Mouse (Mus musculus): ENCODE results near the gene Son. TPM values are rescaled to one million over a fixed set of nuclear protein-coding genes. Genes with fewer than 3 reads are reported as not detected.
A peak's percentile ranks its signal among the peaks of the same experiment; 100 is the strongest.

Gene Son
- total RNA-seq, 1 experiment: 181 TPM

- H3K4me3 ChIP-seq (ENCODE audit: insufficient read depth in 1 of 2, low read depth in 1 of 2, low read length in 2 of 2, poor library complexity in 1 of 2, severe bottlenecking in 1 of 2): peak within 1 kb of the TSS; percentile 91 to 99
- H3K4me1 ChIP-seq (ENCODE audit: control insufficient read depth in 2 of 2, insufficient read depth in 2 of 2, low read length in 2 of 2, poor library complexity in 1 of 2): peaks cover 0 to 3% of the 10 kb centered on the region in 2 experiments; a peak in 1 of 4 replicates
- TF ChIP-seq CHD2 (IDR thresholded peaks at IDR 0.05; ENCODE audit: low read depth, low read length) (no peak), HCFC1 (IDR thresholded peaks at IDR 0.05; ENCODE audit: borderline replicate concordance, insufficient read depth, low read length) (peak; percentile 96)
- DNase-seq (ENCODE audit: low read depth, low spot score): peak; percentile 97
- in situ Hi-C loops (cut with MboI; ENCODE audit: low sequenced_read_pairs in 2 of 2, unreplicated experiment in 2 of 2): no loop called here
- H3K27ac ChIP-seq (ENCODE audit: insufficient read depth, low read depth, low read length, poor library complexity, severe bottlenecking): peak within 1 kb of the TSS; percentile 72
- peaks cover 4% of the 10 kb centered on the region; the same call in 1 of the 2 replicates for H3K36me3 ChIP-seq (ENCODE audit: control insufficient read depth, insufficient read depth, low read length, poor library complexity, severe bottlenecking)
- H3K9me3 ChIP-seq (ENCODE audit: control insufficient read depth, insufficient read depth, low read depth, low read length): no peaks in the 10 kb centered on the region
- H3K9ac ChIP-seq (ENCODE audit: insufficient read depth, low read depth, low read length, poor library complexity, severe bottlenecking): peak within 1 kb of the TSS; percentile 89
Observed at GRCm38 (mm10) chr16:91728123-91729065, 81.1 kb downstream of the Son start, which contains the start of gene Cryzl1. TSS of gene Cryzl1 (minus strand) at chr16:91728975.

Other genes with a start within 250 kb of the Son start
- gene Il10rb, start 241.3 kb upstream of the Son start, total RNA-seq (2012; rRNA removed): 2.3 and 3.4 TPM in 2 replicates
- 42.2 and 56.2 TPM in 2 replicates for gene Ifnar1, start 162.3 kb upstream of the Son start, total RNA-seq (2012; rRNA removed)
- gene Ifngr2, start 100.4 kb upstream of the Son start, total RNA-seq (2012; rRNA removed): 7.0 and 8.8 TPM in 2 replicates
- gene Tmem50b, start 49.7 kb upstream of the Son start, total RNA-seq (2012; rRNA removed): 11.8 and 14.1 TPM in 2 replicates
- gene Dnajc28, start 28.5 kb upstream of the Son start, total RNA-seq (2012; rRNA removed): 1.6 and 1.7 TPM in 2 replicates
- 399 and 435 TPM in 2 replicates for gene Gart, start 554 bp upstream of the Son start, total RNA-seq (2012; rRNA removed)
- 35.6 and 38.8 TPM in 2 replicates for gene Donson, start 41.3 kb downstream of the Son start, total RNA-seq (2012; rRNA removed)
- gene Cryzl1, start 81.5 kb downstream of the Son start, total RNA-seq (2012; rRNA removed): 19.0 and 29.7 TPM in 2 replicates
- 28.6 and 35.8 TPM in 2 replicates for gene Itsn1, start 81.8 kb downstream of the Son start, total RNA-seq (2012; rRNA removed)